Mouse (Mus musculus): Measurements from ENCODE around the gene Aars. TPM values are rescaled to one million over a fixed set of nuclear protein-coding genes. Genes with fewer than 3 reads are reported as not detected.
"Not testable (repeated sequence)": the region's sequence is repeated elsewhere in the genome, so short reads cannot be mapped to it uniquely, and the experiment has no call there.

The Aars gene
- total RNA-seq, 2 experiments from 2014 or later, result 46.3 to 53.3 TPM

- intact Hi-C loops (cut with DNase I; ENCODE audit: low total_unique reads), result no loop called here
These were observed 15.8 kb downstream of the Aars start for GRCm38 (mm10) chr8:111048694-111049093.

GRCm38 (mm10) chr8:111049106-111049505 lies 16.2 kb downstream of the Aars start:
- intact Hi-C loops (cut with DNase I; ENCODE audit: low total_unique reads), result no loop called here
- no peak for DNase-seq

More at GRCm38 (mm10) chr8:111048694-111049093, 15.8 kb downstream of the Aars start:
- DNase-seq, result no peak

GRCm38 (mm10) chr8:111053827-111054518 lies 21.0 kb downstream of the Aars start:
- DNase-seq, result peak; percentile 55
- intact Hi-C loops (cut with DNase I; ENCODE audit: low total_unique reads), result no loop called here

GRCm38 (mm10) chr8:111055031-111055634 lies 22.2 kb downstream of the Aars start:
- DNase-seq, result no peak
- intact Hi-C loops (cut with DNase I; ENCODE audit: low total_unique reads), result no loop called here

GRCm38 (mm10) chr8:111055661-111056060 lies 22.7 kb downstream of the Aars start:
- DNase-seq, result no peak
- intact Hi-C loops (cut with DNase I; ENCODE audit: low total_unique reads), result no loop called here

GRCm38 (mm10) chr8:111056158-111056663 lies 23.3 kb downstream of the Aars start, which contains the start of gene Exosc6:
Gene Exosc6, plus strand, starts transcription at chr8:111056339.
- DNase-seq, result peak; percentile 89
- intact Hi-C loops (cut with DNase I; ENCODE audit: low total_unique reads), result no loop called here

- DNase-seq, result peak; percentile 41
- intact Hi-C loops (cut with DNase I; ENCODE audit: low total_unique reads), result no loop called here
These were observed 23.8 kb downstream of the Aars start for GRCm38 (mm10) chr8:111056691-111057293.

- no peak for DNase-seq
- intact Hi-C loops (cut with DNase I; ENCODE audit: low total_unique reads), result no loop called here
These were observed 26.1 kb downstream of the Aars start for GRCm38 (mm10) chr8:111058946-111059572.

- no peak for DNase-seq
- intact Hi-C loops (cut with DNase I; ENCODE audit: low total_unique reads), result no loop called here
These were observed 28.7 kb downstream of the Aars start for GRCm38 (mm10) chr8:111061688-111062071.

- DNase-seq, result peak; percentile 79
- intact Hi-C loops (cut with DNase I; ENCODE audit: low total_unique reads), result no loop called here
These were observed 29.3 kb downstream of the Aars start for GRCm38 (mm10) chr8:111062072-111062757.

- intact Hi-C loops (cut with DNase I; ENCODE audit: low total_unique reads), result no loop called here
- no peak for DNase-seq
These were observed 29.9 kb downstream of the Aars start for GRCm38 (mm10) chr8:111062893-111063292.

GRCm38 (mm10) chr8:111066308-111066707 lies 33.4 kb downstream of the Aars start:
- DNase-seq, result no peak
- intact Hi-C loops (cut with DNase I; ENCODE audit: low total_unique reads), result no loop called here

- intact Hi-C loops (cut with DNase I; ENCODE audit: low total_unique reads), result no loop called here
- no peak for DNase-seq
These were observed 34.5 kb downstream of the Aars start for GRCm38 (mm10) chr8:111067439-111067838.

GRCm38 (mm10) chr8:111068660-111069059 lies 35.7 kb downstream of the Aars start:
- DNase-seq; intact Hi-C loops (cut with DNase I; ENCODE audit: low total_unique reads): not testable (repeated sequence)

- intact Hi-C loops (cut with DNase I; ENCODE audit: low total_unique reads), result no loop called here
- no peak for DNase-seq
These were observed 43.0 kb downstream of the Aars start for GRCm38 (mm10) chr8:111075926-111076325.

- intact Hi-C loops (cut with DNase I; ENCODE audit: low total_unique reads), result no loop called here
- DNase-seq, result no peak
These were observed 46.5 kb downstream of the Aars start for GRCm38 (mm10) chr8:111079461-111079860.

- intact Hi-C loops (cut with DNase I; ENCODE audit: low total_unique reads), result loop anchor here (10.0 kb wide), 1 partner anchor 325 kb away; no protein-coding TSS in a partner anchor
- DNase-seq, result no peak
These were observed 46.9 kb downstream of the Aars start for GRCm38 (mm10) chr8:111079861-111080271.

GRCm38 (mm10) chr8:111081580-111082258 lies 48.8 kb downstream of the Aars start:
- no peak for DNase-seq
- intact Hi-C loops (cut with DNase I; ENCODE audit: low total_unique reads), result loop anchor here (10.0 kb wide), 1 partner anchor 327 kb away; no protein-coding TSS in a partner anchor

- intact Hi-C loops (cut with DNase I; ENCODE audit: low total_unique reads), result loop anchor here (10.0 kb wide), 1 partner anchor 329 kb away; no protein-coding TSS in a partner anchor
- not testable (repeated sequence) for DNase-seq
These were observed 51.0 kb downstream of the Aars start for GRCm38 (mm10) chr8:111083936-111084335.
